Mouse (Mus musculus) spleen, embryonic (tissue): ENCODE results near the gene Cpa2.

Experiments used
- CTCF ChIA-PET: fragments of 350-600 bp; sonication (Branson Sonifier 250); formaldehyde crosslinking; loops from one replicate; lab custom pipeline; 2022; lab: Charles Lee

Cpa2 gene

GRCm38 (mm10) chr6:30547656-30548306, 6.4 kb downstream of the Cpa2 start:
- CTCF ChIA-PET: interaction anchor here (0.7 kb wide), 1 partner anchor 417 kb away, joined by 3 read pairs; no protein-coding TSS in a partner anchor

- CTCF ChIA-PET: interaction anchor here (0.6 kb wide), 1 partner anchor 12 kb away, joined by 3 read pairs; no protein-coding TSS in a partner anchor
These were observed 7.9 kb downstream of the Cpa2 start for GRCm38 (mm10) chr6:30549231-30549761.

GRCm38 (mm10) chr6:30550496-30551192, 9.3 kb downstream of the Cpa2 start:
- CTCF ChIA-PET: no interaction called here

- CTCF ChIA-PET: no interaction called here
These were observed 9.8 kb downstream of the Cpa2 start for GRCm38 (mm10) chr6:30551193-30551515.

- CTCF ChIA-PET: interaction anchor here (0.6 kb wide), 1 partner anchor 467 kb away, joined by 3 read pairs; no protein-coding TSS in a partner anchor
These were observed 10.5 kb downstream of the Cpa2 start for GRCm38 (mm10) chr6:30551644-30552580.

GRCm38 (mm10) chr6:30552628-30553027, 11.2 kb downstream of the Cpa2 start:
- CTCF ChIA-PET: interaction anchor here (0.6 kb wide), 1 partner anchor 466 kb away, joined by 3 read pairs; no protein-coding TSS in a partner anchor

GRCm38 (mm10) chr6:30553381-30554010, 12.1 kb downstream of the Cpa2 start:
- CTCF ChIA-PET: no interaction called here

GRCm38 (mm10) chr6:30554092-30554491, 12.7 kb downstream of the Cpa2 start:
- CTCF ChIA-PET: no interaction called here

- CTCF ChIA-PET: no interaction called here
These were observed 13.3 kb downstream of the Cpa2 start for GRCm38 (mm10) chr6:30554621-30555170.

GRCm38 (mm10) chr6:30556080-30556479, 14.7 kb downstream of the Cpa2 start:
- CTCF ChIA-PET: no interaction called here

- CTCF ChIA-PET: no interaction called here
These were observed 18.3 kb downstream of the Cpa2 start for GRCm38 (mm10) chr6:30559726-30560125.

- CTCF ChIA-PET: interaction anchor here (0.6 kb wide), 1 partner anchor 745 kb away, joined by 11 read pairs; no protein-coding TSS in a partner anchor
These were observed 20.8 kb downstream of the Cpa2 start for GRCm38 (mm10) chr6:30562132-30562531.

- CTCF ChIA-PET: no interaction called here
These were observed 22.2 kb downstream of the Cpa2 start for GRCm38 (mm10) chr6:30563575-30563974.

GRCm38 (mm10) chr6:30564051-30564450, 22.7 kb downstream of the Cpa2 start:
- CTCF ChIA-PET: no interaction called here

GRCm38 (mm10) chr6:30568069-30568468, 26.7 kb downstream of the Cpa2 start, which contains the start of gene Cpa4:
TSS of gene Cpa4 (plus strand) at chr6:30568369.
- CTCF ChIA-PET: no interaction called here

- CTCF ChIA-PET: no interaction called here
These were observed 27.9 kb downstream of the Cpa2 start for GRCm38 (mm10) chr6:30569331-30569730.

- CTCF ChIA-PET: no interaction called here
These were observed 28.6 kb downstream of the Cpa2 start for GRCm38 (mm10) chr6:30570012-30570411.

GRCm38 (mm10) chr6:30572456-30573311, 31.3 kb downstream of the Cpa2 start:
- CTCF ChIA-PET: interaction anchor here (0.6 kb wide), 1 partner anchor 757 kb away, joined by 5 read pairs; no protein-coding TSS in a partner anchor

GRCm38 (mm10) chr6:30573380-30573779, 32.0 kb downstream of the Cpa2 start:
- CTCF ChIA-PET: no interaction called here

GRCm38 (mm10) chr6:30574945-30575344, 33.6 kb downstream of the Cpa2 start:
- CTCF ChIA-PET: no interaction called here
